Mouse (Mus musculus) kidney, postnatal 14 days (tissue): Measurements from ENCODE around the gene Vwa7.
"Not testable (repeated sequence)": the region's sequence is repeated elsewhere in the genome, so short reads cannot be mapped to it uniquely, and the experiment has no call there.

ENCODE experiments used
- DNase-seq: peaks from one replicate; pipeline ENCODE4 v3.0.0; 2022; ENCODE audit warnings: mixed read lengths

Gene Vwa7

GRCm38 (mm10) chr17:35016376-35016775 lies at the start of gene Vwa7:
TSS of gene Vwa7 (plus strand) at chr17:35016579.
- peak; percentile 46 for DNase-seq

GRCm38 (mm10) chr17:34969822-34970221 lies 46.6 kb upstream of the Vwa7 start, which contains the start of gene Gm20481:
TSS of gene Gm20481 (plus strand) at chr17:34969912.
- not testable (repeated sequence) for DNase-seq

- DNase-seq, result not testable (repeated sequence)
Observed at GRCm38 (mm10) chr17:34970850-34971249, 45.5 kb upstream of the Vwa7 start.

- DNase-seq, result not testable (repeated sequence)
Observed at GRCm38 (mm10) chr17:34971694-34972068, 44.7 kb upstream of the Vwa7 start.

- DNase-seq, result peak; percentile 91
Observed at GRCm38 (mm10) chr17:34972069-34972749, 44.2 kb upstream of the Vwa7 start, which contains the start of the genes Hspa1a and Hspa1l. TSS of gene Hspa1a (minus strand) at chr17:34972156. TSS of gene Hspa1l (plus strand) at chr17:34972703.

- DNase-seq, result no peak
Observed at GRCm38 (mm10) chr17:34975581-34976492, 40.5 kb upstream of the Vwa7 start.

GRCm38 (mm10) chr17:34977000-34977399 lies 39.4 kb upstream of the Vwa7 start:
- DNase-seq, result no peak

- DNase-seq, result no peak
Observed at GRCm38 (mm10) chr17:34978239-34978638, 38.1 kb upstream of the Vwa7 start.

GRCm38 (mm10) chr17:34979631-34980030 lies 36.7 kb upstream of the Vwa7 start:
- no peak for DNase-seq

GRCm38 (mm10) chr17:34980655-34981054 lies 35.7 kb upstream of the Vwa7 start:
- DNase-seq, result peak; percentile 77

- peak; percentile 94 for DNase-seq
Observed at GRCm38 (mm10) chr17:34981690-34982180, 34.6 kb upstream of the Vwa7 start, which contains the start of gene Lsm2. TSS of gene Lsm2 (plus strand) at chr17:34981862.

- DNase-seq, result no peak
Observed at GRCm38 (mm10) chr17:34982328-34982727, 34.1 kb upstream of the Vwa7 start.

- peak; percentile 44 for DNase-seq
Observed at GRCm38 (mm10) chr17:34984218-34984617, 32.2 kb upstream of the Vwa7 start.

GRCm38 (mm10) chr17:34994751-34995150 lies 21.6 kb upstream of the Vwa7 start:
- DNase-seq, result no peak

GRCm38 (mm10) chr17:34995192-34995591 lies 21.2 kb upstream of the Vwa7 start:
- not testable (repeated sequence) for DNase-seq

GRCm38 (mm10) chr17:34995927-34996326 lies 20.5 kb upstream of the Vwa7 start:
- DNase-seq, result not testable (repeated sequence)

- DNase-seq, result no peak
Observed at GRCm38 (mm10) chr17:34996411-34997141, 19.8 kb upstream of the Vwa7 start.

- no peak for DNase-seq
Observed at GRCm38 (mm10) chr17:34997142-34997483, 19.3 kb upstream of the Vwa7 start.

- no peak for DNase-seq
Observed at GRCm38 (mm10) chr17:34998526-34999430, 17.6 kb upstream of the Vwa7 start.

GRCm38 (mm10) chr17:34999871-35000716 lies 16.3 kb upstream of the Vwa7 start:
- DNase-seq, result not testable (repeated sequence)
